Mouse (Mus musculus) liver, postnatal 0 days (tissue): ENCODE data around the gene Zfp523.

Experiments
- CTCF ChIP-seq: sonication (generic); IDR thresholded peaks from 2 replicates; pipeline ENCODE4 v1.5.1; 2016; ENCODE audit warnings: antibody characterized with exemption, low read depth
- EP300 ChIP-seq: IDR thresholded peaks from 2 replicates; pipeline ENCODE4 v1.6.1; 2016; ENCODE audit warnings: antibody characterized with exemption, low read depth, mild to moderate bottlenecking

DNA sequence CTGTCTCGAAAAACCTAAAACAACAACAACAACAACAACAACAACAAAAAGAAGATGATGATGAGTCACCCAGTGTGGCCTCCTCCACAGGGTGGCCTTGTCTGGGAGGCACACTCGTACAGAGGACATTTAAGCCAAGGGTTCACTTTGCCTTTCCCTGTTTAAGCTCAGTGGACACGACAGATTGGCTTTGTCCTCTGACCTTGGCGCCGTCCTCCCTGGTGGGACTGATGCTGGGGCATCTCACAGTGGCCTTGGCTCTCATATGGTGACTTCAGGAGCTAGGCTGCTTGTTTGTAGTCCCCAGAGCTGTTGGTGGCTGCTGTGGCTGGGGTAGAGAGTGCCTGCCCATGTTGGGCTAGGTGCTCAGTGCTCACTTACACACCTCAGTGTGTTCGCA lies 67.3 kb downstream of the Zfp523 start:
- TF ChIP-seq CTCF (no peak), EP300 (no peak)
